Mouse (Mus musculus) limb, embryonic 14.5 days (tissue): ENCODE measurements around the gene Krt33b. TPM values are rescaled to one million over a fixed set of nuclear protein-coding genes. Genes with fewer than 3 reads are reported as not detected.

Experiments
- ATAC-seq: fragments of 200-750 bp; cut with Nextera tagmentation; 2 replicates; pipeline ENCODE4 v1.8.0; 2017; ENCODE audit warnings: low read depth, moderate number of reproducible peaks, moderate TSS enrichment; ENCODE audit not compliant: low FRiP score
- DNase-seq: peaks from one replicate; pipeline ENCODE4 v3.0.0-alpha.2; 2015; ENCODE audit warnings: low spot score
- H3K27ac ChIP-seq: fragments of 300-500 bp; sonication (generic); replicated peaks from 2 replicates; pipeline ENCODE4 v1.5.1; 2014; ENCODE audit warnings: low read depth, mild to moderate bottlenecking, low read length, moderate library complexity, mixed read lengths
- H3K27me3 ChIP-seq: fragments of 300-500 bp; sonication (generic); 2 replicates; pipeline ENCODE4 v1.6.1; 2014; ENCODE audit warnings: low read length, mixed read lengths; ENCODE audit not compliant: control insufficient read depth, insufficient read depth
- H3K36me3 ChIP-seq: fragments of 300-500 bp; sonication (generic); 2 replicates; pipeline ENCODE4 v1.6.1; 2014; ENCODE audit warnings: mild to moderate bottlenecking, low read length, moderate library complexity, mixed read lengths; ENCODE audit not compliant: control insufficient read depth, insufficient read depth
- H3K4me1 ChIP-seq: fragments of 300-500 bp; sonication (generic); 2 replicates; pipeline ENCODE4 v1.6.1; 2014; ENCODE audit warnings: antibody characterized with exemption, low read length, mixed read lengths; ENCODE audit not compliant: control insufficient read depth, insufficient read depth
- H3K4me2 ChIP-seq: fragments of 300-500 bp; sonication (generic); replicated peaks from 2 replicates; pipeline ENCODE4 v1.6.1; 2014; ENCODE audit warnings: low read depth, mild to moderate bottlenecking, low read length, moderate library complexity; ENCODE audit not compliant: severe bottlenecking
- H3K4me3 ChIP-seq: fragments of 300-500 bp; sonication (generic); replicated peaks from 2 replicates; pipeline ENCODE4 v1.5.1; 2014; ENCODE audit warnings: low read length
- H3K9ac ChIP-seq: fragments of 300-500 bp; sonication (generic); 2 replicates; pipeline ENCODE4 v1.6.1; 2014; ENCODE audit warnings: mild to moderate bottlenecking, low read depth, low read length, moderate library complexity; ENCODE audit not compliant: severe bottlenecking
- H3K9me3 ChIP-seq: fragments of 300-500 bp; sonication (generic); 2 replicates; pipeline ENCODE4 v1.6.1; 2016; ENCODE audit warnings: low read length; ENCODE audit not compliant: control insufficient read depth
- POLR2A ChIP-seq: fragments of 200-500 bp; IDR thresholded peaks from 2 replicates; pipeline ENCODE4 v1.8.0; 2012; ENCODE audit warnings: inconsistent platforms, mild to moderate bottlenecking, moderate library complexity, borderline replicate concordance; ENCODE audit not compliant: insufficient read depth, insufficient read length; ENCODE audit errors: extremely low read depth
- WGBS: fragments of 180-500 bp; shearing (Covaris S2); extraction: QIAGEN DNeasy Blood & Tissue Kit; methylation state at CpG from one replicate; pipeline ENCODE4 v1.1.7; 2014; 5-methylcytosine and 5-hydroxymethylcytosine counted together
- polyA plus RNA-seq, 2 experiments: library from polyadenylated mRNA; depleted of rRNA in 1 of 2; stranded (reverse) in 1 of 2; unstranded in 1 of 2; fragments of >200 nt; fragmentation: Nextera tagmentation in 1 of 2; extraction: Ambion mirVana in 1 of 2; gene quantifications; 2 replicates each; pipeline versions ENCODE4 v1.2.1 to v1.2.3; 2012 to 2014

Krt33b gene
- polyA plus RNA-seq, 2 experiments, result 0.41 to 0.54 TPM

DNA sequence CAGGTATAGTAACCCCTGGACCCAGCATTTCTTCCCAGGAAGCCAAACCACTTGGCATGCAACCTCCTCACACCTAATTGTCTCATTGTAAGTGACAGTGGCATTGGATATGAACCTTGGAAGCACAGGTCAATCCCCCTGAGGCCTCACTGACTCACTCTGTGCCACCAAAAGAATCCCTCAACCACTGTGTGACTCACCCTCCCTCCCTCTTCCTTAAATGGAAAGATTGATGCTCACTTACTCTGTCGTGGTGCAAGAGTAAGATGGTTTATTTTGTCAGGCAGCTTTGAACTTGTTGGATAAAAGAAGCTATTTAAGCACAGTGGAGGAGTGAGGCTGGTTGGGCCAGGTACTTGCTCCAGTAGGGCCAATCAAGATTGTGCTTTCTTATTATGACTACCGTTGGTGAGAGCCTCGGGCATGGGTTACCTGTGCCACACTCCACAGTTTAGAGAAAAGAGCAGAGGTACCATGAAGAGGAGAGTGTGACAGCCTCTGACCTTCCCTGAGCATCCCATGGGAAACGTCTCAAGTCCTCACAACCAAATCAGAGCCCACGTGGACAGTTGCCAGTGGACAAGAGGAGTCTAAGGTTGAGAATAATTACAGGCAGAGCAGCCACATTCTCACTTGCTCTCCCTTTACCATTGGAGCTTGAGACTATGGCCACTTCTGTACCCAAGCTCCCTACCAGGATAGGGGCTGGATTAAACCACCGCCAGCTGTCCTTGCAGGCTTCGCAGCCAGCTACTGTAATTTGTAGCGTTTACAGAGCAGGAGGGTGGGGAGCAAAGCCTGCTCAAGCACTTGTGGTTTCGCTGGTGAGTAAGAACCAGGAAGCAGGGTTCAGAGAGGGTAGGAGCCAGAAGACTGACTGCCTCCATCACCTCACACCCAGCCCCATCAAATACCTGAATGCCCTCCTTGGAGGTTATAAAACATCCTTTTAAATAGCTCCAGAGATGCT, 26.3 kb upstream of the Krt33b start:
- DNase-seq, result no peak

DNA sequence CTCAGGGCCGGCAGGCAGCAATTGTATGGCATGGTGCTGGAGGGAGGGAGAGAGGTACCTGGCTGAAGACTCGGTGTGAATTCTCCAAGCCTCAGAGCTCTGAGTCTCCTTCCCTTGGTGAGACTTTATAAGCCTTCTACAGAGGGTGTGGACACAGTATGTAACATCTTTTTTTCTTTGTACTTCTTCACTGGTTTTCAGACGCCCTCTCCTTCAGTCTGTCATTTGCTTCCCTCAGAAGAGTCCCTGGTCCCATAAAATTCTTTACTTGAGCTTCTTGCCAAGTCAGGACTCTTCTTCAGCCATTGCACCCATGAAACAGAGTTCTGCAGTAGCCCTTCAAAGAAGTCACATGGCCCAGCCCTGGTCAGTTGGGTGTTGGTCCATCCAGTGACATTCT, 20.8 kb upstream of the Krt33b start, which contains the start of gene Krt31:
Gene Krt31, minus strand, starts transcription at position 101 of the 400 bp plus-strand sequence.
- H3K4me1 ChIP-seq, result no peaks in the 10 kb centered on the region
- no peak within 1 kb of the TSS for H3K4me3 ChIP-seq
- H3K9ac ChIP-seq, result no peak within 1 kb of the TSS
- H3K9me3 ChIP-seq, result no peaks in the 10 kb centered on the region
- 70% methylated on average over 3 of the region's 3 CpGs for WGBS
- no peaks in the 10 kb centered on the region for H3K27me3 ChIP-seq
- H3K27ac ChIP-seq, result no peak within 1 kb of the TSS
- H3K36me3 ChIP-seq, result no peaks in the 10 kb centered on the region
- no peak for ATAC-seq
- no peak for TF ChIP-seq POLR2A
- DNase-seq, result no peak
- H3K4me2 ChIP-seq, result no peak within 1 kb of the TSS

More for the DNA sequence above, 26.3 kb upstream of the Krt33b start:
- 66% methylated on average over 9 of the region's 9 CpGs for WGBS
- Histone ChIP-seq H3K4me2 (no peak overlapping the region), H3K27ac (no peak overlapping the region), H3K9me3 (no peaks in the 10 kb centered on the region), H3K27me3 (no peaks in the 10 kb centered on the region), H3K9ac (no peak overlapping the region), H3K4me3 (no peak overlapping the region), H3K36me3 (no peaks in the 10 kb centered on the region), H3K4me1 (no peaks in the 10 kb centered on the region)
- no peak for TF ChIP-seq POLR2A
- ATAC-seq, result no peak

DNA sequence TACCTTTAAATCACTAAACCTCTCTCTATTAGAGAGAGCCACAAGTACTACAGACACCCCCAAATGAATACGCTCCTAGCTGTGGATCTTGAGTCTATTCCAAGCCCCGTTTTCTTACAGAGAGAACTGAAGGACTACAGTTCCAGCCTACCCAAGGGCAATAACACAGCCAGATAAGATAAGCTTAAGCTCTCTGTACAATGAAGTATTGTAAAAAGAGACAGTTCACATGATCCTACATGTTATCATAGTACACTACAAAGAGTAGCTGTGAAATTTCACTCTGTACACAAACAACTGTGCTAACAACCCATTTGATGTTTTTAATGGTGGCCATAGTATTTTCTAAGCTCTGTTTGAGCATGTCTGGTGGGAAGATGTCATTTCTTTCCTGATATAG, 17.5 kb upstream of the Krt33b start:
- ATAC-seq (no peak), DNase-seq (no peak)
- H3K27ac ChIP-seq, result no peak overlapping the region
- no peak overlapping the region for H3K4me2 ChIP-seq
- no peaks in the 10 kb centered on the region for H3K27me3 ChIP-seq
- H3K36me3 ChIP-seq, result no peaks in the 10 kb centered on the region
- no peaks in the 10 kb centered on the region for H3K4me1 ChIP-seq
- WGBS, result 92% methylated on average over 2 of the region's 2 CpGs
- no peak overlapping the region for H3K4me3 ChIP-seq
- TF ChIP-seq POLR2A, result no peak
- H3K9me3 ChIP-seq, result no peaks in the 10 kb centered on the region
- no peak overlapping the region for H3K9ac ChIP-seq

DNA sequence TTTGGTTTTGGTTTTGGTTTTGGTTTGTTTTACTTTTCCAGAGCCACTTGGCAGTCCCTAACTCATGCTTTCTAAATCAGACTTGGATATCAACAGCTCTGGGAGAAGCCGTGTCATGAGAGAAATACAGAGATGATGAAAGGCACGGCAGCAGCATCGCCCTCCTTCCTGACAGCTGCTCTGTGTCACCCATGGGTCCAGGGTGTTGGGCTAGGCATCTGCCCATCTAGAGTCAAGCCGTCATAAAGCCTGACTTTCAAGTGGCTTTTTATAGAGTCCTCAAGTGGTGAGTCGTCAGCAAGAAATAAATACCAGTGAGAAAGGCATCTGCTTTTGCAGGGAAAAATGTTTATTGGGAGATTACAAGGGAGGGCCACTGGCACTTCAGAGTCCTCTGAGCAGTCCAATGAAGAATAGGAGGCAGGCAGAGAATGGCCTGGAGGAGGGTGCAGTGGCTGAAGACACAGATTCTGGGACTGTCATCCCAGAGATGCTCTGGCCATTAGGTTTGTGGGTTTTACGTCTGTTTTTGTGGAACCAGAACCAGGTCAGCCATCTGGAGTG, 16.7 kb upstream of the Krt33b start:
- no peak for TF ChIP-seq POLR2A
- WGBS, result 65% methylated on average over 6 of the region's 6 CpGs
- Histone ChIP-seq H3K27me3 (no peaks in the 10 kb centered on the region), H3K4me3 (no peak overlapping the region), H3K27ac (no peak overlapping the region), H3K9ac (no peak overlapping the region), H3K4me1 (no peaks in the 10 kb centered on the region), H3K4me2 (no peak overlapping the region), H3K36me3 (no peaks in the 10 kb centered on the region), H3K9me3 (no peaks in the 10 kb centered on the region)
- ATAC-seq (no peak), DNase-seq (no peak)

DNA sequence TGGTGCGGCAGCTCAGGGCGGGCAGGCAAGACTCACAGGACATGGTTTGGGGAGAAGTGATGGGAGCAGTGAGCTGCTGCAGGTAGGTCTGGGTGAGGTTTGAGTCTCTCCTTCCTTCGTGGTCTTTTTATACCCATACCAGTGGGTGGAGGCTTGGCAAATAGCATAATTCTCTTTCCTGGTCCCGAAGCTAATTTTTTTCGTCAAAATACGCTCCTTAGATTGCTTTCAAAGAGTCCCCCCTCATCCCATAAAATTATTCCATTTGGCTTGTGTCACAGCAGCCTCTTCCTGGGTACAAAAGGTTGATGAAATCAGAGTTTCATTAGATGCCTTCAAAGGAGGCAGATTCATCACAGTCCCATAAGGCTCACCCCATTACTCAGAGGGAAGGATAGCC, 11.8 kb upstream of the Krt33b start, which contains the start of gene Krt34:
Gene Krt34, minus strand, starts transcription at position 101 of the 400 bp plus-strand sequence.
- no peaks in the 10 kb centered on the region for H3K4me1 ChIP-seq
- H3K4me3 ChIP-seq, result no peak within 1 kb of the TSS
- no peak within 1 kb of the TSS for H3K9ac ChIP-seq
- no peak for TF ChIP-seq POLR2A
- no peaks in the 10 kb centered on the region for H3K9me3 ChIP-seq
- no peak within 1 kb of the TSS for H3K4me2 ChIP-seq
- no peaks in the 10 kb centered on the region for H3K36me3 ChIP-seq
- H3K27me3 ChIP-seq, result no peaks in the 10 kb centered on the region
- no peak for DNase-seq
- no peak for ATAC-seq
- 87% methylated on average over 6 of the region's 6 CpGs for WGBS
- no peak within 1 kb of the TSS for H3K27ac ChIP-seq
